Mouse (Mus musculus) ES-E14 (cell line): ENCODE results near the gene Zfyve1. TPM values are rescaled to one million over a fixed set of nuclear protein-coding genes. Genes with fewer than 3 reads are reported as not detected.

Experiments
- DNase-seq: peaks from one replicate; pipeline ENCODE4 v3.0.0-alpha.2; 2013; ENCODE audit warnings: low read depth, low spot score
- H3K27ac ChIP-seq: 2 replicates; pipeline ENCODE4 v1.5.1; 2012; ENCODE audit warnings: low read depth, mild to moderate bottlenecking, low read length, moderate library complexity, mixed read lengths; ENCODE audit not compliant: poor library complexity, insufficient read depth, severe bottlenecking
- H3K36me3 ChIP-seq: 2 replicates; pipeline ENCODE4 v1.6.1; 2012; ENCODE audit warnings: mild to moderate bottlenecking, low read length, moderate library complexity, mixed read lengths; ENCODE audit not compliant: control insufficient read depth, poor library complexity, insufficient read depth, severe bottlenecking
- H3K4me1 ChIP-seq, 2 experiments: fragments of 150-350 bp in 1 of 2; sonication (generic) in 1 of 2; 2 replicates each; pipeline ENCODE4 v1.6.1; 2012; ENCODE audit warnings: low read length in 2 of 2, mild to moderate bottlenecking in 1 of 2, mixed read lengths in 1 of 2; ENCODE audit not compliant: control insufficient read depth in 2 of 2, insufficient read depth in 2 of 2, poor library complexity in 1 of 2
- H3K4me3 ChIP-seq, 2 experiments: fragments of 150-350 bp in 1 of 2; sonication (generic) in 1 of 2; 2 replicates each; pipeline ENCODE4 v1.5.1; 2012; ENCODE audit warnings: low read length in 2 of 2, low read depth in 1 of 2, mild to moderate bottlenecking in 1 of 2, mixed read lengths in 1 of 2; ENCODE audit not compliant: insufficient read depth in 1 of 2, poor library complexity in 1 of 2, severe bottlenecking in 1 of 2
- H3K9ac ChIP-seq: 2 replicates; pipeline ENCODE4 v1.6.1; 2012; ENCODE audit warnings: low read depth, mild to moderate bottlenecking, low read length, mixed read lengths; ENCODE audit not compliant: poor library complexity, insufficient read depth, severe bottlenecking
- H3K9me3 ChIP-seq: fragments of 150-350 bp; sonication (generic); 2 replicates; pipeline ENCODE4 v1.6.1; 2012; ENCODE audit warnings: low read depth, mild to moderate bottlenecking, low read length; ENCODE audit not compliant: control insufficient read depth, insufficient read depth
- CHD2 ChIP-seq: IDR thresholded peaks from 2 replicates; pipeline ENCODE4 v1.6.1; 2014; ENCODE audit warnings: mild to moderate bottlenecking, low read depth, low read length, inconsistent platforms
- HCFC1 ChIP-seq: IDR thresholded peaks from 2 replicates; pipeline ENCODE4 v1.6.1; 2012; ENCODE audit warnings: low read length, inconsistent platforms, borderline replicate concordance; ENCODE audit not compliant: insufficient read depth
- MAFK ChIP-seq: IDR thresholded peaks from 2 replicates; pipeline ENCODE4 v1.6.1; 2014; ENCODE audit warnings: mild to moderate bottlenecking, low read depth, low read length, inconsistent platforms; ENCODE audit not compliant: insufficient read depth
- ZC3H11A ChIP-seq: IDR thresholded peaks from 2 replicates; pipeline ENCODE4 v1.6.1; 2012; ENCODE audit warnings: low read depth, mild to moderate bottlenecking, inconsistent platforms, low read length, borderline replicate concordance
- ZNF384 ChIP-seq: IDR thresholded peaks from 2 replicates; pipeline ENCODE4 v1.6.1; 2012; ENCODE audit warnings: low read depth, low read length, inconsistent platforms
- in situ Hi-C, 2 experiments: fragments of 600-800 bp; cut with MboI; formaldehyde crosslinking; loops; one replicate each; pipeline ENCODE4 v1.15.1; 2025; ENCODE audit warnings: low sequenced_read_pairs in 2 of 2, inconsistent platforms in 1 of 2; ENCODE audit not compliant: unreplicated experiment in 2 of 2
- total RNA-seq: library from RNA; depleted of rRNA; stranded (reverse); fragments of 300-350 nt; gene quantifications from 2 replicates; pipeline ENCODE4 v1.2.3, GENCODE M21; 2012

The Zfyve1 gene
- total RNA-seq, 1 experiment: 38.2 TPM

GRCm38 (mm10) chr12:83580283-83580682 lies 16.7 kb downstream of the Zfyve1 start:
- TF ChIP-seq CHD2 (no peak), ZC3H11A (no peak), MAFK (no peak), ZNF384 (no peak), HCFC1 (no peak)
- no peaks in the 10 kb centered on the region for H3K9me3 ChIP-seq
- in situ Hi-C loops: no loop called here
- peaks cover 16 to 25% of the 10 kb centered on the region in 2 experiments for H3K4me1 ChIP-seq
- no peak overlapping the region for H3K4me3 ChIP-seq
- peak overlapping the region; percentile 57; the same call in 1 of the 2 replicates for H3K9ac ChIP-seq
- DNase-seq: no peak
- H3K27ac ChIP-seq: peak overlapping the region; percentile 51; the same call in 1 of the 2 replicates
- peaks cover 2% of the 10 kb centered on the region; the same call in 1 of the 2 replicates for H3K36me3 ChIP-seq

GRCm38 (mm10) chr12:83578896-83579569 lies 18.0 kb downstream of the Zfyve1 start:
- peak overlapping the region; percentile 91 for H3K27ac ChIP-seq
- H3K4me3 ChIP-seq: no peak overlapping the region
- peaks cover 10% of the 10 kb centered on the region for H3K36me3 ChIP-seq
- in situ Hi-C loops: no loop called here
- TF ChIP-seq HCFC1 (no peak), ZC3H11A (no peak), CHD2 (no peak), ZNF384 (no peak), MAFK (no peak)
- H3K9ac ChIP-seq: peak overlapping the region; percentile 31; the same call in 1 of the 2 replicates
- peaks cover 16 to 25% of the 10 kb centered on the region in 2 experiments for H3K4me1 ChIP-seq
- peak; percentile 59 for DNase-seq
- no peaks in the 10 kb centered on the region for H3K9me3 ChIP-seq

GRCm38 (mm10) chr12:83578356-83578755 lies 18.7 kb downstream of the Zfyve1 start:
- Histone ChIP-seq H3K9ac (no peak overlapping the region), H3K36me3 (peaks cover 8% of the 10 kb centered on the region), H3K4me1 (peaks cover 16 to 25% of the 10 kb centered on the region in 2 experiments), H3K4me3 (no peak overlapping the region), H3K9me3 (no peaks in the 10 kb centered on the region), H3K27ac (peak overlapping the region; percentile 91; the same call in 1 of the 2 replicates)
- TF ChIP-seq MAFK: no peak
- 0 out of 2 replicates have a peak, but pooled peaks have one; percentile 19 for TF ChIP-seq ZNF384
- in situ Hi-C loops: no loop called here
- no peak for DNase-seq

GRCm38 (mm10) chr12:83577445-83577844 lies 19.6 kb downstream of the Zfyve1 start:
- in situ Hi-C loops: no loop called here
- no peak for DNase-seq
- TF ChIP-seq ZC3H11A: no peak
- TF ChIP-seq MAFK: no peak
- peak; percentile 79; the same call in 1 of the 2 replicates for TF ChIP-seq ZNF384
- TF ChIP-seq HCFC1: no peak
- no peak for TF ChIP-seq CHD2
- peak overlapping the region; percentile 31; the same call in 1 of the 2 replicates for H3K9ac ChIP-seq
- H3K36me3 ChIP-seq: peaks cover 8% of the 10 kb centered on the region
- no peaks in the 10 kb centered on the region for H3K9me3 ChIP-seq
- H3K4me3 ChIP-seq: no peak overlapping the region; a peak in 1 of 4 replicates
- peaks cover 16 to 25% of the 10 kb centered on the region in 2 experiments for H3K4me1 ChIP-seq
- H3K27ac ChIP-seq: peak overlapping the region; percentile 91
